Mouse (Mus musculus) T-helper 2 cell (primary cell): Measurements from ENCODE around the gene Mtm1.

Source experiments
- in situ Hi-C: fragments of 300-600 bp; cut with MboI, MseI; formaldehyde crosslinking; loops from one replicate; pipeline ENCODE4 v1.15.1; 2025; ENCODE audit warnings: high pct_unique_total_duplicates

The Mtm1 gene

DNA sequence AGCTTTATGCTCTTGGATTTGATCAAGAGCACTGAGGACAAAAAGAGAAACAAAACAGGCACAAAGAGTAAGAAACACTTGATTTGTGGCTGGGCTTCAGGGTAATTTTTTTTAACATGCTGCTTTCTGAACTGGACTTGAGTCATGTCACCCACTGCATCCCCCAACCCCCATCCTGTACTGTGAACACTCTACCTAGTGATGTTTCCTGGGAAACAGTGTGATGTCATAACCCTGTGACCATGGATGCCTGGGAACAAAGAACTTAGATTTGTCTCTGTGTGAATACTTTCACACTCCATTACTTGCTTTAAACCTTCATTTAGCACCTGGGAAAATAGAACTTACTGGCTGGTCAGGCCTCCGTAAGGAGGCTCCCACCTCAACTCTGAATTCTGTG is at the start of gene Mtm1:
Mtm1 (plus strand) TSS at position 301 of the 400 bp plus-strand sequence.
- in situ Hi-C loops = loop anchor here (25.0 kb wide), 1 partner anchor 402 kb away; no protein-coding TSS in a partner anchor

DNA sequence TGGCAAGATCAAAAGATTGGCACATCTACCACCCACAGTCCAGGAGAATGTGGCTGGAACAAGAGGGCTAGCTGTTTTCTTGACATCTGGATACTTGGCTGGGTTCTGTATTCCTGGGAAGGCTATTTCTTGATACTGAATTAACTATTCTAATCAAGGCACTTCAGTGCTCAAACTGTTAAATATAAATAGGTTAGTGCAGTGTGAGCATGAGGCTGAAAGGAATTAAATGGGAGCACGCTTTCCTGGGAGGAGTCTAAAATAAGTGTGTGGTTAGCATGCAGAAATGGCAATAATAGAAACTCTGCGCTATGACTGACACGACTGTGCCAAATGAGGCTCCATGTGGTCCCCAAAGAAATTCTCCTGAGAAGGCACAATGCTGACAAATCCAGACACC is 29.0 kb upstream of the Mtm1 start:
- in situ Hi-C loops = no loop called here

DNA sequence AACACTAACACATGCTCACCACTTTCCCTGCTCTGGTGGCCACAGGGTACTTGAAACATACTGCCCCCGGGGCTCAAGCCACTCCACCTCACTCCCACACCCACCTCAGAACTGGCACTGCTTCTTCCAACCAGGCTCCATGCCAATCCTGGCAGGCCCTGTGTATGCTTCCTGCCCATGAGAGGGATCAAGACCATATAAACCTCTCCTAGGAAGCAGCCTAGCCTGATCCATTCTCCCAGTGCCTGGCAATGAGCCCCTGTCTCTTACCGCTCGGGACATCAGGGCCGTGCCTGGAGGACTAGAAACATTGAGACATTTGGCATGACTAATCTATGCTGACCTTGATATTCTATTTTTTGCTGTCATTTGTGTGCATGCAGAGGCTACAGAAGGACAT is 26.9 kb upstream of the Mtm1 start:
- in situ Hi-C loops = no loop called here

DNA sequence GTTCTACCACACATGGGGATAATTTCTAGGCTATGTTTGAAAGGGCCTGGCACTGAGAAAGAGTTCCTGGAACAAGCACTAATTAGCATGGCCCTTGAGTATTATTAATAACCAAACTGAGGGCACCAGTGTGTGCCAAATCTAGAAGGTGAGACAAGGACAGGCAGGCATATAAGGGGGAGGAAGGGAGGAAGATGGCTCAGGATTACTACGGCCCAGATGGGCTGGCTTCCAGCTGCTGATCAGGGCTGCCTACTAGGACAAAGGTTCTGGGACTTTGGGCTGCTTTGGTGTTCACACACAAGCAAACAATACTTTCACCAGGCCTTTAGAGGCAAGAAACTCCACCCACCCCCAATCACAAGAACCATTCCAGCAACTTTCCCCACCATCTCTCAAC is 24.2 kb upstream of the Mtm1 start:
- in situ Hi-C loops = no loop called here

DNA sequence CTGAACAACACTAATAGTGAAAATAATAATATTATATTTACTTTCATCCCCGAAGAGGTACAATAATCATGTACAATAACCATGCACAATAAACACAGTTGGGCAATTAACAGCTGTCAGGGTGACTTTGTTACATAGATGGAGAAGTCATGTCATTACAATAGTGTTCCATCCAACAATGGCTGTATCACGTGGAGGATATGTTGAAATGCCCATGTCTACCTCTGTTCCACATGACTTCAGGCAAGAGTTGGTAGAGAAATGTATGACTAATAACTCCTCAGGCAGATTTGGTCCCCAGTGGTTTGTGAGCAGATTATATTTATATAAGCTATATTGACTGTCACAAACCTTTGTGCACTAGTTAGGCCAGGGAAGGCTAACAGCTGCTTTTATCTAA is 5.8 kb upstream of the Mtm1 start:
- in situ Hi-C loops = loop anchor here (25.0 kb wide), 1 partner anchor 408 kb away; no protein-coding TSS in a partner anchor

DNA sequence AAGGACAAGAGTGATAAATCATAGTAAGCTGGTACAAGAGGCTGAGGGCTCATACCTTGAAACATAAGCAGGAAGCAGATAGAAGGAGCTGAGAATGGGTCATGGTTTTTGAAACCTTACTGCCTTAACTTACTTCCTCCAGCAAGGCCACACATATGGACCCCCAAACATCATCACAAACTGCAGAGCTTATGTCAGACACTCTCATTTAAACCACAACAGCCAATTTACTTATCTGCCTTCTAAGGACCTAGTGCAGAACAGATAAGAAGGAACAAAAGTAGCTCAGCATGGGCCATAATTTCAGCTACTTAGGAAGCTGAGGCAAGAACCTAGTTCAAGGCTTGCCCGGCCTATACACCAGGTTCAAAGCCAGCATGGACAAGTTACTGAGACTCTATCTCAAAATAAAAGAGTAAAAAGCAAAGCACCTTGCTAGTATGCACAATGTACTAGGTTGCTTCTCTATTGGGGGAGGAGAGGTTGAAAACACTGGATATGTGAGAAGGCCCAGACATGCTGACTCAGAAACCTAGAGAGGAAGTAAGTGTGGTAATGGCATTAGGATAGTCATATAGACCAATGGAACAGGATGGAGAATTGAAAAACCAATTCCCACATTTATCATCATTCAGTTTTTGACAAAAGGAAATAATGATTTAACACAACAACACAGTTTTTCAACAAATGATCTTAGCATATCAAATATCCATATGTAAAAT is 4.6 kb upstream of the Mtm1 start:
- in situ Hi-C loops = loop anchor here (25.0 kb wide), 1 partner anchor 406 kb away; no protein-coding TSS in a partner anchor

DNA sequence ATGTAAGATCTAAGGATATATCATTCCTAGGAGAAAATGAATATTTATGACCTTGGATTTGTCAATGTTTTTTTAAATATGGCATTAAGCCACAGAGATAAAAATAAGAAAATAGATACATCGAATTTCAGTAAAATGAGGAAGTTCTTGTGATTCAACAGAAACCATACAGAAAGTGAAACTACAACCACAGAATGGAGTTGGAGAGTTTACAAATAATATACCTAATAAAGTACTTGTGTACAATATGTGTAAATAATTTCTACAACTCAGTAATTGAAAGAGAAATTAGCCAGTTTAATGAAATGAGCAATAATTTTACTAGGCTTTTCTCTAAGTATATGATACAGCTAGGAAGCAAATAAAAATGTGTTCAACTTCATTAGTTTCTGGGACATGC is 4.0 kb upstream of the Mtm1 start:
- in situ Hi-C loops = loop anchor here (25.0 kb wide), 1 partner anchor 406 kb away; no protein-coding TSS in a partner anchor

DNA sequence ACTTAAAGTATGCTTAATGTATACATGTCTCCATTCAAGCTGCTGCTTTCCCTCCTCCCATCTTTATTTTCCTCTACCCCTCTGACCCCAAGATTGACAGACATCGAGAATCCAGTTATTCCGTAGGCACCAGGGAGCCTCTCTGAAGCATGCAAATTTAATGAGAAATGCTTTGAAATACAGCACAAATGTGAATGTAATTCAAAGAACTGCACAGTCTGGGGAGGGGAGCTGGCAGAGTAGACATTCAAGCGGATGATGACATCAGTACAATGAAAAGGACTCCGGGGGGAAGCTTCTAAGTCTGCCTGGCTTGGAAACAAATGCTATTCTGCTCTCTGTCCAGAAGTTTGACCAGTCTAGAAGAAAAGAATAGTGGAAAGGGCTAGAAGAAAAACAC is 2.3 kb downstream of the Mtm1 start:
- in situ Hi-C loops = loop anchor here (25.0 kb wide), 1 partner anchor 399 kb away; no protein-coding TSS in a partner anchor

DNA sequence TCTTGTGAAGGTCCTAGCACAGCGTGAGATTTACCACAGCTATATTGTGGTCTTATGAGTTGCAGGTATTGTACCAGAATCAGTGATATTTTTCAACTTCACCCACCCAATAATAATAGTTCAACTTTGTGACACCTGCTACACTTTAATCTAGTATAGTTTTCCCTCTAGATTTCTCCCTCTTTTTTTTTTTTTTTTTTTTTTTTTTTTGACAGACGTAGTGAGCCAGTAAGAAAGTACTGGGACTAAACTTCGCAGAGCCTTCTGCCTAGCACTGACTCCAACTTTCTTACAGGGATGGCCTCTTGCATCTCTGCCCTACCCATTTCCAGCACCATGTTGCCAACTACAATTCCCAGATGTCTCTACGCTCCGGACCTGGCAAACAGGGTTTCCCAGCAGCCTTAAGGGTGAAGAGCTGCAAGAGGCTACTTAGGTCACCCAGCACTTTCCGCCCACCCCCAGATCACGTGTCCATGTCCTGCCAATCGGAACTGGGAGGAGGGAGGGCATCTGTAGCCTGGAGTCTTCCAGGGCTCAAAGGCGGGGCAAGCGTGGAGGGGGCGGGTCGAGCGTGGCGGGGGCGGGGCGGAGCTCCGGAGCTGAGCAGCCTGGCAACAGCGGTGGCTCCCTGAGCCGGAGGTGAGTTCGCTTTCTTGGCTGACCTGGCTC is 4.0 kb downstream of the Mtm1 start:
- in situ Hi-C loops = loop anchor here (25.0 kb wide), 1 partner anchor 398 kb away; no protein-coding TSS in a partner anchor

DNA sequence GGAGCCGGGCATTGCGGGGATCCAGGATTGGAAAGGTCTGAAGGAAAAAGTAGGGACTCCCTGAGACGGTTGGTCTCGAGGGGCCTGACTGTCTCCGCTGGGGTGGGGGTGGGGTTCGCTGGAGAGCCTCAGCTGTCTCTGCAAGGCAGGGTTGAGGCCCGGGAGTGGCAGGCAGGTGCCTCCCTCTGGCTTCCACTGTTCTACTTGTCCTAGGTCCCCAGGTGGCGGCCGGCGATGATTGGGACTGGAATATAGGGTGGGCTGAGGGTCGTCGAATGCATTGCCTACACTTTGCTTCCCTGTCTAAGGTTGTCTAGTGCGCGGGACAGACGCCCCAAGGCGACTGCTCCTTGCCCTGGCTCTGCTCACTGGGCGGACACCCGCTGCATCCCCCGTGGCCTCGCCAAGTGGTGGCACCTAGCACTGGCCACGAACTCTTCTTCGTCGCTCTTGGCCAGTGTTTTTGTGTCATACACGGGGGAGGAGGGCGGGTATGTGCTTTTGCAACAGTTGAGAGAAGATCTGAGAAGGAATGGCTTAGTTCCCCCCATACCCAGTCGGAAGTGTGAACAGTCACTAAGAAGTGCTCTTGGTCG is 4.6 kb downstream of the Mtm1 start:
- in situ Hi-C loops = loop anchor here (25.0 kb wide), 1 partner anchor 397 kb away; no protein-coding TSS in a partner anchor

DNA sequence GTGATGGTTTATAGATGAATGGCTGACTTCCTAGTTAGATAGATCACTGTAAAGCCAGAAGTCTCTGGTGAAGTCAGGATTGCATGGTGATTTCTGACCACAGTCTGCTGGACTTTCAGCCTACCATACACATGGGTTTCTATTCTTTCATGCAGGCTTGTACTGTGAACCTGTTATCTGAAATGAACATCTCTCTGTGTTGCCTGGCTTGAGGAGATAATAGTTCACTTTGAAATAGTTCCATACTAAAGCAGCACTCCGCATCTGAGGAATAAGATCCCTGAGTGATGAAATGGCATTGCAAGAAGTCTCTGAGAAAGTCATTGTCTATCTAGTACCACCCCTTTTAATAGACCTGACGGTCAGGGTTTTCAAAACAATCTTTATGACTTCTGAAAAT is 6.3 kb downstream of the Mtm1 start:
- in situ Hi-C loops = loop anchor here (25.0 kb wide), 1 partner anchor 395 kb away; no protein-coding TSS in a partner anchor

DNA sequence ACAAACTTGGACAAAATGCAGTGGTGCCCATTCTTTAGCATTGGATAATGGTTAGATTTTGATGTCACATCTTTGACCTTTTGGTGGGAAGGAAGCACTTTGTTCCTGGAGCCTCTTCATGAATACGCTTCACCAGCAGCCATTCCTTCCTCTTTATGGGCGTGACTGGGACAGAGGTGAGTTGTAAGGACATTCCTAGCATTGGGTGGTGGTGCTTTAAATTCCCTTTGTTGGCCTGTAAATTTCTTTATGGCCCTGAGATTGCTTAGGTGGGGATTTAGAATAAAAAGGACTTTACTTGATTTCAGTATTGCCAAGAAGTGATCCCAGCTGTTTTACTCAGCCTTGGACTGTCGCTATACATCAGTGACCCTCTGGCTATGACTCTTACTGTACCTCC is 8.3 kb downstream of the Mtm1 start:
- in situ Hi-C loops = loop anchor here (25.0 kb wide), 1 partner anchor 393 kb away; no protein-coding TSS in a partner anchor

DNA sequence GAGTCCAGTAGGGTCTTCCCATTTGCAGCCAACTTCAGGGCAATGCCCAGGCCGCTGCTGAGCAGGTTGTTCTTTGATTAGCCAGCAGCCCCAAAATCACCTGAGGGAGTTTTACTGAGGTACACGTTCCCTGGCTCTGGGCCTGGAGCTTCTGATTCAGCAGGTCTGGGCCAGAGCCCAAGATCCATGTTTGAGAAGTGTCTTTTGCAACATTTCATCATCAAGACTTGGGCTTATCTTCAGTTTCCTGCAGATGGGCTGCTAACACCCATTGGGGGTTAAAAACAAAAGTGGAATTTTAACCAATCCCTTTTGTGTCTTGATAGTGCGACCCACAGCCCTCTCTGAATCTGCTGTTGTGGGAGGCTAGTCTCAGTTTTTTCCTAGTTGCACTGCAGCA is 10.3 kb downstream of the Mtm1 start:
- in situ Hi-C loops = loop anchor here (25.0 kb wide), 1 partner anchor 391 kb away; no protein-coding TSS in a partner anchor

DNA sequence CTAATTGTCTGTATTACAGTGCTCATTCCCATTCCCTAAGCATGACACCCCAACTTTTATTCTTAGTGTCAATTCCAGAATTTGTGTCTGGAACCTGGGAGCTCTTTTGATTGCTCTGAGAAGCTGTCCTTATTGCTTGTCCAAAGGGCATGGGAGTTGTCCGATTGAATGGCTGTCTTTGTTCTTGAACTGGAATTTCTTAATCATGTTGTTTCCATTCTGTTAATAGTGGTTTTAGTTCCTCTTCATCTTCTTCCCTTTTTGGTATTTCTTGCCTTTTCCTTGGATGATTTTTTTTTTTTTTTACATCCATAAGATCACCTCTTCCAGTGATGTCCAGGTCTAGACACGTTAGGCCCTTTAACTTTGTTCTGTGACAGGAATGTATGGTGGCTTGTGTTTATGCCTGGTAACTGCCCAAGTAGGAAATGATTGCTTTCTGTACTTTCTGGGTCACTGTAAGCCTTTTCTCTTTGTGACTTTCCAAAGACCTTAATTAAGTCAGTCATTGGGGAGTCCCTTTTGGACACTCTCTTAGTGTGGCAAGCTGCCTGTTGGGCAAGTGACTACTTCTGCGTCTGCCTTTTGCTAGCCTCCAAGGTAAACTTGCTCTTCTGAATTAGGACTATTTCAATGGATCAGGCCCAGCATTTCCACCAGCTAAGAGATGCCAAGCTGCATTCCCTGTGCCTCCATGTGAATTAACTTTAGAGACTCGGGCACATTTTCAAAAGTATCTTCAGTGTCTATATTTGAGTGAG is 12.3 kb downstream of the Mtm1 start:
- in situ Hi-C loops = loop anchor here (25.0 kb wide), 1 partner anchor 389 kb away; no protein-coding TSS in a partner anchor

DNA sequence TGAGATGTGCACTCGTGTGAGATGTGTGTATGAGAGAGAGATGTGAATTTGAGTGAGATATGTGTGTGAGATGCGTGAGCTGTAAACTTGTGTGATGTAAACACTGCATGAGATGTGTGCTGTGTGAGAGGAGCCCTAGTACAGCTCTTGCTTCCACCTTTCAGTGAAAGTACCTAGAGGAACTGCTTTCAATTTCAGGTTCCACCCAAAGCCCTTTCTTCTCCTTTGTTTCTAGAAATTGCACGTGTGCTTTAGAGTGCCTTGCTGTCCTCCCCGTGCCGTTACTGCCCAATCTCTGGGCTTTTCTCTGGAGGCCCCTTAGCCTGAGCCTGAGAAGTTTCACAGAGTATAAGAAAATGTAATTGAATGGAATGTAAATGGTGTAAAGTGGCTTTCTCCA is 16.3 kb downstream of the Mtm1 start:
- in situ Hi-C loops = no loop called here

DNA sequence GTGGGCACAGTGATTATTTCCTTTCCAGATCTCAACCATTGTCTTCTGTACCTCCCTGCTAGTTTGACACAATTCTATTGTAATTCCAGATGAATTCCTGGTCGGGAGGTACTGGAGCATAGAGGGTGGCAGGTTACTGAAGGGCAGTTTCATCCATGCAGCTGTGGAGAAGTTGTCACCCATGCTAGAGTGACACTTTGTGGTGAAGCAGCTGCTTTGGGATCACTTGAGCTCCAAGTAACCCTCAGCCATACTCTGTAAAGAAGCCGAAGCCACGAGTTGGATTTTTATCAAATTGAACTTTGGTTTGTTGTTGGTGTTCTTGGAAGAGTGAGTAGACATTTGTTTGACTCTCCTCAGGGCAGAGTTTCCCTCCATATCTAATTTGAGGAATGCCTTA is 17.6 kb downstream of the Mtm1 start:
- in situ Hi-C loops = no loop called here

DNA sequence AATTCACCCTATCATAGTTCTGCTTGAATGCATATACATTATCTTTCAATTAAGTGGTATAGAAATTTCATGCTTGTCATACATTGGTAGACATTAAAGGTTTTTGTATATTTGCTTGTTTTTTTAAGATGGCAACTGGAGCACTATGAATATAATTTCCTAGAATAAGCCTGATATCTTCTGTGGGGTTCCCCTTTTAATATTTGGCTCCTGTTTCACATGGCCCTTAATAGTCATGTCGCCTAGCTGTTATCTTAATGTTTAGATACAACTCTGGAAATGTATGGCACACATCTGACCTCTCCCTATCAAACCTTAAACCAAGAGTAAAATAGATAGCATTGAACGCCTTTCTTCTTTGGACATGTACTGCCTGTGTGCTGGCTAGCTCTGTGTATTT is 20.3 kb downstream of the Mtm1 start:
- in situ Hi-C loops = no loop called here

DNA sequence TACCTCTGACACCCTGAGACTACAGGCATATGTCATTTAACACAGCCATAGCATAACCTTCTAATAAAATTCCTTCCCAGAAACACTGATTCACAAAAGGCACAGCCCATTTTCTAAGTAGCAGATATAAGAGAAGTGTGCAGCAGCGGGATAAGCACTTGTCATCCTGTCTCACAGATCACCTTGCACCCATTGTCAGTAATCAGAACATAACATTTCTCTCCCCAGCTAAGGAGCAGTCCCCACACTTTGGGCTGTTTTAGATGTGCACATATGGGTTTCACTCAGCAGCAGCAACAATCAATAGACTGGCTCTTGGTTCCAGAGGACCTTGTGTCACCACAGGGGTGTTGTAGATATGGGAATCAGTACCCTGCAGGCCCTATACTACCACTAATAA is 45.9 kb downstream of the Mtm1 start:
- in situ Hi-C loops = no loop called here

DNA sequence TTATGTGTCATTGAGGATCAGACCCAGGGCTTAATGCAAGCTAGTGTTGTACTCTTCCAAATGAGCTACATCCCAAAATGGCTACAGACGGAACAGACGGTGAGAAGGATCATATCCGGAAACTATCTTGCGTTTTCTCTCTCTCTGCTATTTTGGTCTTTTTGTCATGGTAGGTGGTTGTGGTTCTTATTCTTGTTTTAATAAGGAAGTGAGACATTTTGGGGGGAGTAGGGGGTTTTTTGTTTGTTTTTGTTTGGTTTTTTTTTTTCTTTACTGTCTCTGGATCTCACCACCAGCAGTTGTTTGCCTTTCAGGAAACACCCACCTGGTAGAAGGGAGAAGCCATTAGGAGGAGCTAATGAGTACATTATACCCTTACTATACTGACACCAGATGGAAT is 50.3 kb downstream of the Mtm1 start:
- in situ Hi-C loops = no loop called here

DNA sequence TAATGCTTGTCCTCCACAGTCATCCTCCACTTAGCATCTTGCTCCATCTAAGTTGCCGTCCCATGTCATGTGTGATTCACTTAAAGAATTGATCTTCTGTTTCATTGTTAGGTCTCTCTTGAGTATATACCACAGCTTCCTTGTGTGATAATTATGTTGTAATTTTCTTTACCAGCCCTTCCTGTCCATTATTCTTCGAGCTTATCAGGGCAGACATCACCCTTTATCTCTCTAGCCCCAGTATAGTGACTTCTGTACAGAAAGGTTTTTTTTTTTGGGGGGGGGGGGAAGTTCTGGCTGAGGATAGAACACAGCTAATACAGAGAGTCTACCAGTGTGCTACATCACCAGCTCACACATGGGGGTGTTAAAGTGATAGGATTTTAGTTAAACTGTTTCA is 53.7 kb downstream of the Mtm1 start:
- in situ Hi-C loops = no loop called here

DNA sequence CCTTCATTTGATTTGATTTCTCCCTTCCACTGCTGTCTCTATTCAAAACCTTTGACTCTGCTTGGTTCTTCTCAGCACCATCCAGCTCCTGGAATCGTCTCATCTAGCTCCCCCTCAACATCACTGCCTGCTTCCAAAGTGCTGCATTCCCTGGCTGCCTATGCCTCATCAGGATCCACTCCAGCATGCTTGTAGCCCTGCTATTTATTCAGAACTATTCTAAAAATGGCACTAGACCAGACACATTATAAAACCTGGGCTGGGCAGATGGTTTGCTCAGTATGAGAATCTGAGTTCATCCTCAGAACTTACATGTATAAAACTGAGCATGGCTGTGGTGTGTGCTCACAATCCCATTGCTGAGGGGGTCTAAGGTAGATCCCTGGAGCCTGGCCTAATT is 58.4 kb downstream of the Mtm1 start:
- in situ Hi-C loops = no loop called here

DNA sequence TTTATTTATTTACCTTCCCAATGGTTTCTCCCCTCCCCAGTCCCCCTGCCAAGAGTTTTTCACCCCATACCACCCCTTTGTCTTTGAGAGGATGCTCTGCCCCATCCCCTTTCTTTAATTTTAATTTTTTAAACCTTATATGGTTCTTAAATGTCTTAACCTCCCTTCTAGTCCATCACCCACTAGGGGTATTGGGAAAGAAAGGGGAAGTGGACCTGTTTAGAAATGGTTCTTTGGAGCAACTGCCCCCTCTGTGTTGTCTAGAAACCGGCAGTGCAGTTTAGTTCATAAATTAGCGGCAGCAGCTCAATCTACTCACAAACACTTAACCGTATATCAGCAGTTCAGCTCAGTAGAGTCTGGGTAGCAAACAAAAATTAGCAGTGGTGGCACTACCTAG is 63.6 kb downstream of the Mtm1 start:
- in situ Hi-C loops = no loop called here
